Mouse (Mus musculus): Measurements from ENCODE around the gene Rad51d.
"Not testable (repeated sequence)": the region's sequence is repeated elsewhere in the genome, so short reads cannot be mapped to it uniquely, and the experiment has no call there.

DNA sequence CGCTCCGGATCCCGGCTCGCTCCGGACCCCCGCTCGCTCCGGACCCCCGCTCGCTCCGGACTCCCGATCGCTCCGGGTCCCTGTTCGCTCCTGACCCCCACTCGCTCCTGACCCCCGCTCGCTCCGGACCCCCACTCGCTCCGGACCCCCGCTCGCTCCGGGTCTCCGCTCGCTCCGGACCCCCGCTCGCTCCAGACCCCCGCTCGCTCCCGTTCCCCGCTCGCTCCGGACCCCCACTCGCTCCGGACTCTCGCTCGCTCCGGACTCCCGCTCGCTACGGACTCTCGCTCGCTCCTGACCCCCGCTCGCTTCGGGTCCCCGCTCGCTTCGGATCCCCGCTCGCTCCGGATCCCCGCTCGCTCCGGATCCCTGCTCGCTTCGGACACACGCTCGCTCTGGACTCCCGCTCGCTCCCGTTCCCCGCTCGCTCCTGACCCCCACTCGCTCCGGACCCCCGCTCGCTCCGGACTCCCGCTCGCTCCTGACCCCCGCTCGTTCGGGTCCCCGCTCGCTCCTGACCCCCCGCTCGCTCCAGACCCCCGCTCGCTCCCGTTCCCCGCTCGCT, 40.1 kb upstream of the Rad51d start:
- TF ChIP-seq CTCF, EP300 (IDR thresholded peaks at IDR 0.05; ENCODE audit: low read depth): not testable (repeated sequence)

Data from liver, postnatal 0 days (tissue).